Mouse (Mus musculus) adrenal gland, postnatal 36 days (tissue): ENCODE measurements around the gene Psen2. TPM values are rescaled to one million over a fixed set of nuclear protein-coding genes. Genes with fewer than 3 reads are reported as not detected.

ENCODE experiments used
- DNase-seq, 2 experiments: peaks; one replicate each; pipeline ENCODE4 v3.0.0; 2021; ENCODE audit warnings: mixed read lengths in 1 of 2
- total RNA-seq, 2 experiments: library from RNA; stranded (reverse); gene quantifications; 2 replicates each; pipeline ENCODE4 v1.2.3; 2021

Psen2 gene
- total RNA-seq, 2 experiments from 2014 or later: 24.5 to 33.5 TPM

- no peak for DNase-seq
These were observed 64.1 kb downstream of the Psen2 start, which contains the start of gene Coq8a for GRCm38 (mm10) chr1:180198959-180199714. Coq8a (minus strand) TSS chr1:180199602.

- no peak for DNase-seq
These were observed 65.3 kb downstream of the Psen2 start for GRCm38 (mm10) chr1:180197956-180198355.

GRCm38 (mm10) chr1:180196508-180196907, 66.7 kb downstream of the Psen2 start:
- DNase-seq: peak in 1 of 2 experiments; percentile 60

GRCm38 (mm10) chr1:180195703-180196381, 67.4 kb downstream of the Psen2 start:
- peak; percentile 99 for DNase-seq

- DNase-seq: peak; percentile 67 to 73
These were observed 68.3 kb downstream of the Psen2 start for GRCm38 (mm10) chr1:180194781-180195471.

- DNase-seq: no peak
These were observed 69.2 kb downstream of the Psen2 start for GRCm38 (mm10) chr1:180194048-180194447.

DNA sequence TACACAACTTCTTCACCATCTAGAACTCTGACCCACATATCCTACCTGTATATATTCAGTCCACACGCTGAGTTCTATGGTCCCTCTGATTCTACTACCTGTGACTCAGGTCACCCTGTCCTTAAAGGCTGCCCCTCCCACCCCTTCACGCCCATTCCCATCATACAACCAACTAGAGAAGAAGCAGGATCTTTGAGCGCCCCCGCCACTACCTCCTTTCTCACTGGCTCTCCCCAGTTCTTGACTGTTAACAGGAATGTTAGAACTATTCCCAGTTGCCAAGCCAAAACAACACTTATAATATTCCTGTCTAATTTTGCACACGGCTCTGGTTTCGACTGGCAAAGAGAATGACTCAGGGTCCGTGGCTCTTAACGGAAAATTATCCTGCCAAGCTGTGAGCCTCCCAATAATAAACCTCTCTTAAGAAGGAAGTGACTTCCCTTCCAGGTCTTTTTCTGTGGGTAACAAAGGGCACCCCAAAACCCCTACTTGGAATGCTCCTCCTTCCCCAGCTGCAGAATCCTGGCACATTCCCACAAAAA, 69.8 kb downstream of the Psen2 start:
- no peak for DNase-seq

- DNase-seq: no peak
These were observed 70.4 kb downstream of the Psen2 start for GRCm38 (mm10) chr1:180192866-180193265.

DNA sequence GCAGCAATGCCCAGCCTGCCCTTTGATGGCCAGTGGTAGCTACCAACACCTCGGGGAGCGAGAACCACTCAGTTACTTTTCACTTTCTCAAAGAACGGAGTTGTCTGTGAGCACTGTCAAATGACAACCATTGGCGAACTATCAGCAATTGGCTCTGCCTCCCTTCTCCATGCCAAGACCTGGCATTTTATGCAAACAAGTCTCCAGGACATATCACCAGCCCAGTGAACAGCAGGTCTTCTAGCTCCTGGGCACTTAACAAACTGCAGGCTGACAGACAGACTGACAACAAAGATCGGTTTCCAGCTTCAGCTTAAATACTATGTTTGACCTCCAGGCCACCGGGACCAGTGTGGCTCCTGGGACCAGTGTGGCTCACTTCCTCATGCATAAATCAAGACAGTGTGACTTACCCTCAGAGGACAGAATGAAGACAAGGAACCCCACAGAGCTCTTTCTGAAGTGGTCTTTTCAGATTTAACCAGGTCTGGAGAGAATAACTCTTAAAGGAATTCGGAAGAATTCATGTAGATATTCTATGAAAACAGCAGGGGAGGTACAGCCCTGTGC, 71.5 kb downstream of the Psen2 start:
- DNase-seq: no peak

DNA sequence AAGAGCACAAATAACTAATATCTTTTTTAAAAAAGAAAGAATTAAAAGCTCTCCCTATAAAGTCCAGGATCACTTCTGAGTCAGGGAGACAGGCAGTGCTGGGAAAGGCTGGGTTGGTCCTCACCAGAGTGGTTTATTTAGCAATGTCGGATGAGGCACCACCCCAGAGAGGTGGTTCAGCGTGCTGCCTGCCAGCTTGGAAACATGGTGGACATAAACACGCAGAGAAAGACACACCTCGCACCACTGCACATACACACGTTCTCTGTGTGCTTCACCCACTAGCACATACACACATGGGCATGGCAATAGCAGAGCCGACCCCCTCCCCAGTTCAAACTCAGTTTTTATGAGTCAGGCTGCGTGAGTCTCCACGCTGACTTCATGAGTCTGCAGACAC, 72.1 kb downstream of the Psen2 start:
- DNase-seq: no peak

DNA sequence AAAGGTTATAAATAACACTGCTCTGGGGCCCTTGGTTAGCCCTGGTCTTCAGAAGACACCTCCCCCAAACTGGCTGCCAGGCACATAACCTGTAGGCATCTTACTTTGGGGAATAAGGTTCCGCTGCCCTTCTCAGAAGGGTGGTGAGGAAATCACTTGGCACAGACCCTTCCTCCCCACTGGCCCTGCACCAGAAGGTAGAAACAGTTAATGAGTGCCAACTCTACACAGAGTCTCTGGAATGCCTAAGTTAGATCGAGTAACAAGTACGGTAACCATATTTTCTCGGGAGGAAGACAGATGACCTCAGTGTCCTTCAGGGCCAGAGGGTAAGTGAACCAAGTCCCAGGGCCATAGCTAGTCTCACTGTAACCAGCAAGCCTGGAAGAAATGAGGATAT, 74.3 kb downstream of the Psen2 start:
- no peak for DNase-seq

GRCm38 (mm10) chr1:180186371-180186770, 76.9 kb downstream of the Psen2 start:
- DNase-seq: no peak

- DNase-seq: no peak
These were observed 77.4 kb downstream of the Psen2 start for GRCm38 (mm10) chr1:180185877-180186276.

GRCm38 (mm10) chr1:180184768-180185167, 78.5 kb downstream of the Psen2 start:
- DNase-seq: no peak

DNA sequence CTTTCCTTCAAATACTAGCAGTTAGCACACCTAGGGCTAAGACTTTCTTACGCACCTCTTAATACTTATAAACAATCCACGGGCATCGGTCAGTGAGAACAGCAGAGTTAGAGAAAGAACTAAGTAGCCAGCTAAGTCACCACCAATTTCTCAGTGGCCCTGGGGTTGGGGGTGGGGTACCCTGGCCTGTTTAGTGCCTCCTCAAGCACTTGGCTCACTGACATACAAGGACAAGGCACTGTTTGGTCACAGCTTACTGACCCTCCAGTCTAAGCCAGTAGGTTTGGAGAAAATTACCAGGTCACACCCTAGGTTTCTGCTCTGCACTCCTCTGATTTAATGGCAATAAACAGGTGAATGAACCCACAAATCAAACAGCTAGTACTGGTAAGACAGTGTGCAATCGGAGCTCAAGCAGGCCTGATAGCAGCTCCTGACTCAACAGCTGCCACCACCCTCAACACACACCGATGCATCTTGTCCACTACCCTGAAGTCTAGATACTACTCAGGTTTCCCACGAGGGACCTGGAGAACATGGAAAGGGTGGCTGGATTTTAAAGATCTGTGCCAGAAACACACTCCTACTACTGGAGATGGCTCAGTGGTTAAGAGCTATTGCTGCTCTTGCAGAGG, 79.6 kb downstream of the Psen2 start:
- no peak for DNase-seq

GRCm38 (mm10) chr1:180182731-180183130, 80.5 kb downstream of the Psen2 start:
- DNase-seq: no peak

- no peak for DNase-seq
These were observed 81.3 kb downstream of the Psen2 start for GRCm38 (mm10) chr1:180181966-180182319.

DNA sequence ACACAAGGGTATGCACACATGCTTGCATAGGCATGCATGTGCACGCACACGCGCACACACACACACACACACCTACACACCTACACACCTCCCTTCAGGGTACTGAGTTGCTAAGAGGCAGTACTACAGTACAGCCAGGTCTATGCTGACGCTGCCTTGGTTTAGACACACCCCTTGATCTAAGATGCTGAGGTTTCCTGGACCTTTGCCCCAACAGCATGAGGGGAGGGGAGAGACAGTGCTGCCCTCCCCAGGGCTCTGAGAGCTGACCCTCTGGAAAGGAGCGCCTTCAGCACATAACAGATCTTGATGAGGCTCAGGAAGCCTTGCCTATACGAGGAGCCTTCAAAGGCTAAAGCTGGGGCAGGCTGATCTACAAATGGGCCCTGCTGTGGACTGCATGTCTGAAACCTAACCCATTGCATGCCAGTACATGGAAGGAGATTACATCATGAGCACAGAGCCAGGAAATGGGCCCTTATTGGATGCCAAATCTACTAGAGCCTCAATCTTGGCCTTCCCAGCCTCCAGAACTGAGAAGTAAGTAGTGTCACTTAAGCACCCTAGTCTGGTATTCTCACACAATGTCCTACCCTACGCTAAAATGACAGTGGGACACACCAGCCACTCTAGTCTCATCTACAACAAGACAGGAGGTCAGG, 81.8 kb downstream of the Psen2 start:
- DNase-seq: no peak

DNA sequence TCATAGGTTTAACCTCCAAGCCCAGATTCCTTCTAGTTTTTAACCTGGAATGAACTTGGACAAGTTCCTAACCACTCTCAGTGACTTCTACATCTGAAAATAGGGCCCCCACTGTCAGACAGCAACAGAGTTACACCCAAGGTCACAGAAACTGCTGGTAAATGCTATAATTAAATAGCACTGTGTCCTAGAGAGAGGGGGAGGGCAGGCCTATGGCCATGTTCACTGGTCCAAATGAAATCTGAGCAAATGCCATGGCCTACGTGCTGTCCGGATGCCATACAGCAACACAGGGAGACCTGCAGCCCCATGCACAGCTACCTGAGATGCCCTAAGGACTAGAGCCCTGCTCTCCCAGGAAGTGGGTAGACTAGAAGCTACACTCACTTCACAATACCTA, 83.4 kb downstream of the Psen2 start:
- peak in 1 of 2 experiments; percentile 39 for DNase-seq

DNA sequence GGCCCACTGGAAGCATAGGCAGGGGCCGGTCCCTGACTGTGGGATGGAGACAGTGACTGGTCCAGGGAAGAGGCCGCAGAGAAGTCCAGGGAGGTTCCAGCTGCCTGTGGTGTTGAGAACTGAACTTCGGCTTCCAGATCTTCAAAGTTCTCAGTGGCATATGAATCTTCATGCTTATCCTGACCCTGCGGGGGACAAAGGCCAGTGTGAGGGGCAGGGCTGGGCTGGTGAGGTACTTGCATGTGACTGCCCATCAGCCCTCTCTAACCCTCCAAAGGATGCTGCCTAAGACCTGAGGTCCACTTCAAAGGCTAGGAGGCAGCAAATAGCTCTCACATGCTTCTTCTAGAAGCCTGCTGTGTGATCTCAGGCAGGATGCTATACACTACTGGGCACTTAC, 84.1 kb downstream of the Psen2 start:
- no peak for DNase-seq

- no peak for DNase-seq
These were observed 84.9 kb downstream of the Psen2 start for GRCm38 (mm10) chr1:180178340-180178739.
